Mouse (Mus musculus) kidney, postnatal 0 days (tissue): ENCODE results near the gene Ankrd6. TPM values are rescaled to one million over a fixed set of nuclear protein-coding genes. Genes with fewer than 3 reads are reported as not detected.
A peak's percentile ranks its signal among the peaks of the same experiment; 100 is the strongest.

Experiments
- ATAC-seq: fragments of 200-750 bp; cut with Nextera tagmentation; replicated peaks from 2 replicates; pipeline ENCODE4 v1.8.0; 2017; ENCODE audit warnings: low read depth, moderate number of reproducible peaks, moderate TSS enrichment, moderate library complexity; ENCODE audit not compliant: low FRiP score
- DNase-seq: peaks from one replicate; pipeline ENCODE4 v3.0.0-alpha.2; 2016; ENCODE audit warnings: low spot score
- H3K27ac ChIP-seq: fragments of 300-500 bp; sonication (generic); 2 replicates; pipeline ENCODE4 v1.5.1; 2014; ENCODE audit warnings: mild to moderate bottlenecking
- H3K27me3 ChIP-seq: fragments of 300-500 bp; sonication (generic); 2 replicates; pipeline ENCODE4 v1.6.1; 2014; ENCODE audit warnings: low read length, mixed read lengths; ENCODE audit not compliant: insufficient read depth
- H3K36me3 ChIP-seq: fragments of 300-500 bp; sonication (generic); 2 replicates; pipeline ENCODE4 v1.6.1; 2014; ENCODE audit warnings: low read length, mixed read lengths; ENCODE audit not compliant: insufficient read depth
- H3K4me1 ChIP-seq: fragments of 300-500 bp; sonication (generic); replicated peaks from 2 replicates; pipeline ENCODE4 v1.6.1; 2014; ENCODE audit warnings: antibody characterized with exemption, low read length, mixed read lengths; ENCODE audit not compliant: insufficient read depth
- H3K4me2 ChIP-seq: fragments of 300-500 bp; sonication (generic); 2 replicates; pipeline ENCODE4 v1.6.1; 2014; ENCODE audit warnings: mild to moderate bottlenecking, low read length, moderate library complexity, mixed read lengths
- H3K4me3 ChIP-seq: fragments of 300-500 bp; sonication (generic); replicated peaks from 2 replicates; pipeline ENCODE4 v1.5.1; 2014; ENCODE audit warnings: low read depth, low read length
- H3K9ac ChIP-seq: fragments of 300-500 bp; sonication (generic); 2 replicates; pipeline ENCODE4 v1.6.1; 2014; ENCODE audit warnings: low read depth, low read length
- H3K9me3 ChIP-seq: fragments of 300-500 bp; sonication (generic); replicated peaks from 2 replicates; pipeline ENCODE4 v1.6.1; 2016; ENCODE audit warnings: low read length, inconsistent platforms, mixed read lengths
- CTCF ChIP-seq: IDR thresholded peaks from 2 replicates; pipeline ENCODE4 v1.5.1; 2016; ENCODE audit warnings: antibody characterized with exemption, low read depth, mild to moderate bottlenecking, moderate library complexity
- WGBS: fragments of 180-500 bp; shearing (Covaris S2); extraction: QIAGEN DNeasy Blood & Tissue Kit; methylation state at CpG from one replicate; pipeline ENCODE4 v1.1.7; 2014; 5-methylcytosine and 5-hydroxymethylcytosine counted together
- polyA plus RNA-seq: library from polyadenylated mRNA; unstranded; fragments of >200 nt; fragmentation: Nextera tagmentation; extraction: Ambion mirVana; gene quantifications from 2 replicates; pipeline ENCODE4 v1.2.1, GENCODE M21; 2015

Gene Ankrd6
- polyA plus RNA-seq, 1 experiment from 2014 or later: 9.2 TPM

GRCm38 (mm10) chr4:32939521-32939920 lies 11.1 kb downstream of the Ankrd6 start:
- no peak overlapping the region for H3K9ac ChIP-seq
- H3K4me1 ChIP-seq: no peaks in the 10 kb centered on the region
- no peak overlapping the region for H3K4me2 ChIP-seq

GRCm38 (mm10) chr4:32936762-32937341 lies 13.8 kb downstream of the Ankrd6 start:
- peak; percentile 52; the same call in 1 of the 2 replicates for ATAC-seq

More at GRCm38 (mm10) chr4:32939521-32939920, 11.1 kb downstream of the Ankrd6 start:
- H3K27me3 ChIP-seq: no peaks in the 10 kb centered on the region
- no peak for ATAC-seq
- H3K4me3 ChIP-seq: no peak overlapping the region
- DNase-seq: no peak
- H3K27ac ChIP-seq: no peak overlapping the region
- H3K9me3 ChIP-seq: no peaks in the 10 kb centered on the region
- TF ChIP-seq CTCF: no peak
- H3K36me3 ChIP-seq: no peaks in the 10 kb centered on the region
- WGBS: 33% methylated on average over 4 of the region's 4 CpGs

GRCm38 (mm10) chr4:32932056-32932455 lies 18.6 kb downstream of the Ankrd6 start:
- Histone ChIP-seq H3K27me3 (no peaks in the 10 kb centered on the region), H3K4me3 (no peak overlapping the region), H3K4me2 (peak overlapping the region; percentile 18; the same call in 1 of the 2 replicates), H3K9me3 (no peaks in the 10 kb centered on the region), H3K36me3 (no peaks in the 10 kb centered on the region), H3K9ac (no peak overlapping the region), H3K27ac (no peak overlapping the region), H3K4me1 (no peaks in the 10 kb centered on the region)
- peak; percentile 33 for DNase-seq
- peak; percentile 36; the same call in 1 of the 2 replicates for ATAC-seq
- TF ChIP-seq CTCF: no peak
- WGBS: 49% methylated on average over 9 of the region's 9 CpGs

More at GRCm38 (mm10) chr4:32936762-32937341, 13.8 kb downstream of the Ankrd6 start:
- H3K9me3 ChIP-seq: no peaks in the 10 kb centered on the region
- no peaks in the 10 kb centered on the region for H3K36me3 ChIP-seq
- H3K9ac ChIP-seq: no peak overlapping the region
- no peak for TF ChIP-seq CTCF
- peak; percentile 75 for DNase-seq
- H3K4me3 ChIP-seq: no peak overlapping the region
- H3K27me3 ChIP-seq: no peaks in the 10 kb centered on the region
- WGBS: 22% methylated on average over 9 of the region's 9 CpGs
- H3K4me1 ChIP-seq: no peaks in the 10 kb centered on the region
- H3K4me2 ChIP-seq: no peak overlapping the region
- H3K27ac ChIP-seq: peak overlapping the region; percentile 47; the same call in 1 of the 2 replicates

- ATAC-seq: no peak
- H3K9me3 ChIP-seq: no peaks in the 10 kb centered on the region
- H3K4me1 ChIP-seq: no peaks in the 10 kb centered on the region
- H3K27me3 ChIP-seq: no peaks in the 10 kb centered on the region
- no peak overlapping the region for H3K4me3 ChIP-seq
- no peak overlapping the region for H3K27ac ChIP-seq
- H3K9ac ChIP-seq: no peak overlapping the region
- no peak for DNase-seq
- 95% methylated on average over 5 of the region's 5 CpGs for WGBS
- H3K36me3 ChIP-seq: no peaks in the 10 kb centered on the region
- no peak overlapping the region for H3K4me2 ChIP-seq
- no peak for TF ChIP-seq CTCF
Measured at GRCm38 (mm10) chr4:32929750-32930149, 20.9 kb downstream of the Ankrd6 start.

- no peaks in the 10 kb centered on the region for H3K9me3 ChIP-seq
- WGBS: 88% methylated on average over 13 of the region's 13 CpGs
- H3K36me3 ChIP-seq: no peaks in the 10 kb centered on the region
- TF ChIP-seq CTCF: no peak
- no peak overlapping the region for H3K4me3 ChIP-seq
- H3K4me2 ChIP-seq: no peak overlapping the region
- H3K9ac ChIP-seq: no peak overlapping the region
- no peak for ATAC-seq
- H3K27ac ChIP-seq: no peak overlapping the region
- H3K27me3 ChIP-seq: no peaks in the 10 kb centered on the region
- no peak for DNase-seq
- no peaks in the 10 kb centered on the region for H3K4me1 ChIP-seq
Measured at GRCm38 (mm10) chr4:32928692-32929448, 21.8 kb downstream of the Ankrd6 start.

- Histone ChIP-seq H3K4me2 (no peak overlapping the region), H3K27ac (no peak overlapping the region), H3K4me1 (no peaks in the 10 kb centered on the region), H3K27me3 (no peaks in the 10 kb centered on the region), H3K36me3 (no peaks in the 10 kb centered on the region), H3K9ac (no peak overlapping the region), H3K4me3 (no peak overlapping the region), H3K9me3 (no peaks in the 10 kb centered on the region)
- WGBS: 31% methylated on average over 9 of the region's 9 CpGs
- TF ChIP-seq CTCF: no peak
- DNase-seq (no peak), ATAC-seq (no peak)
Measured at GRCm38 (mm10) chr4:32923891-32924294, 26.7 kb downstream of the Ankrd6 start.
